Mouse (Mus musculus) MEL (cell line): ENCODE measurements around the gene Mbd3. TPM values are rescaled to one million over a fixed set of nuclear protein-coding genes. Genes with fewer than 3 reads are reported as not detected.
A peak's percentile ranks its signal among the peaks of the same experiment; 100 is the strongest.

Experiments
- DNase-seq: peaks from one replicate; pipeline ENCODE4 v3.0.0; 2011; ENCODE audit warnings: low read depth, low spot score
- H3K27ac ChIP-seq: 2 replicates; pipeline ENCODE4 v1.5.1; 2012; ENCODE audit warnings: low read depth, mild to moderate bottlenecking, control low read depth, low read length, moderate library complexity; ENCODE audit not compliant: control insufficient read depth
- H3K27me3 ChIP-seq, 2 experiments: fragments of 150-350 bp in 1 of 2; sonication (generic) in 1 of 2; 2 replicates each; pipeline ENCODE4 v1.6.1; 2012; ENCODE audit warnings: low read length in 2 of 2, mild to moderate bottlenecking in 2 of 2, improper control_type of control experiment in 1 of 2, moderate library complexity in 1 of 2; ENCODE audit not compliant: insufficient read depth in 2 of 2, control insufficient read depth in 1 of 2
- H3K36me3 ChIP-seq, 2 experiments: 2 replicates each; pipeline ENCODE4 v1.6.1; 2012 to 2014; ENCODE audit warnings: low read length in 2 of 2, improper control_type of control experiment in 1 of 2, inconsistent platforms in 1 of 2, mild to moderate bottlenecking in 1 of 2; ENCODE audit not compliant: insufficient read depth in 2 of 2, control insufficient read depth in 1 of 2
- H3K4me1 ChIP-seq, 2 experiments: fragments of 150-350 bp in 1 of 2; sonication (generic) in 1 of 2; 2 replicates each; pipeline ENCODE4 v1.6.1; 2012; ENCODE audit warnings: low read length in 2 of 2, improper control_type of control experiment in 1 of 2, mild to moderate bottlenecking in 1 of 2; ENCODE audit not compliant: insufficient read depth in 2 of 2, control insufficient read depth in 1 of 2
- H3K4me3 ChIP-seq, 2 experiments: fragments of 150-350 bp in 1 of 2; sonication (generic) in 1 of 2; 2 replicates each; pipeline ENCODE4 v1.5.1; 2012; ENCODE audit warnings: low read depth in 2 of 2, low read length in 2 of 2, mild to moderate bottlenecking in 2 of 2, moderate library complexity in 2 of 2, control low read depth in 1 of 2, improper control_type of control experiment in 1 of 2; ENCODE audit not compliant: control insufficient read depth in 1 of 2, insufficient read depth in 1 of 2
- H3K79me2 ChIP-seq: 2 replicates; pipeline ENCODE4 v1.6.1; 2012; ENCODE audit warnings: mild to moderate bottlenecking, low read length, moderate library complexity; ENCODE audit not compliant: control insufficient read depth, poor library complexity, insufficient read depth
- H3K9ac ChIP-seq: 2 replicates; pipeline ENCODE4 v1.6.1; 2012; ENCODE audit warnings: low read depth, mild to moderate bottlenecking, control low read depth, low read length, moderate library complexity; ENCODE audit not compliant: control insufficient read depth, poor library complexity, severe bottlenecking
- H3K9me3 ChIP-seq: fragments of 150-350 bp; sonication (generic); replicated peaks from 2 replicates; pipeline ENCODE4 v1.6.1; 2012; ENCODE audit warnings: mild to moderate bottlenecking, low read length, improper control_type of control experiment, moderate library complexity; ENCODE audit not compliant: insufficient read depth
- CHD2 ChIP-seq: IDR thresholded peaks from 2 replicates; pipeline ENCODE4 v1.6.1; 2011; ENCODE audit warnings: low read length, improper control_type of control experiment
- CTCF ChIP-seq, 3 experiments: IDR thresholded peaks in 2 of 3; conservative IDR thresholded peaks in 1 of 3; 2 replicates each; pipeline ENCODE4 v1.5.1; 2011 to 2012; ENCODE audit warnings: low read length in 3 of 3, low read depth in 2 of 3, mild to moderate bottlenecking in 2 of 3, improper control_type of control experiment in 1 of 3, inconsistent platforms in 1 of 3, mixed read lengths in 1 of 3, moderate library complexity in 1 of 3; ENCODE audit not compliant: control insufficient read depth in 1 of 3, insufficient read depth in 1 of 3, poor library complexity in 1 of 3, severe bottlenecking in 1 of 3
- GATA1 ChIP-seq: IDR thresholded peaks from 2 replicates; pipeline ENCODE4 v1.6.1; 2011; ENCODE audit warnings: low read depth, low read length, improper control_type of control experiment
- KAT2A ChIP-seq: conservative IDR thresholded peaks from 2 replicates; pipeline ENCODE4 v1.6.1; 2012; ENCODE audit warnings: low read depth, low read length, improper control_type of control experiment, inconsistent platforms
- MAX ChIP-seq: IDR thresholded peaks from 2 replicates; pipeline ENCODE4 v1.6.1; 2011; ENCODE audit warnings: low read length, improper control_type of control experiment
- MXI1 ChIP-seq: IDR thresholded peaks from 2 replicates; pipeline ENCODE4 v1.6.1; 2011; ENCODE audit warnings: mild to moderate bottlenecking, low read depth, low read length, improper control_type of control experiment
- NELFE ChIP-seq: IDR thresholded peaks from 2 replicates; pipeline ENCODE4 v1.6.1; 2011; ENCODE audit warnings: low read depth, low read length, improper control_type of control experiment
- NRF1 ChIP-seq: IDR thresholded peaks from 2 replicates; pipeline ENCODE4 v1.6.1; 2014; ENCODE audit warnings: low read depth, mild to moderate bottlenecking, inconsistent platforms, low read length, improper control_type of control experiment, moderate library complexity; ENCODE audit not compliant: poor library complexity, insufficient read depth, severe bottlenecking
- POLR2AphosphoS5 ChIP-seq: IDR thresholded peaks from 2 replicates; pipeline ENCODE4 v1.6.1; 2012; ENCODE audit warnings: low read depth, borderline replicate concordance, mild to moderate bottlenecking, inconsistent platforms, low read length, moderate library complexity, mixed read lengths
- RCOR1 ChIP-seq: IDR thresholded peaks from 2 replicates; pipeline ENCODE4 v1.6.1; 2012; ENCODE audit warnings: low read depth, mild to moderate bottlenecking, inconsistent platforms, low read length, improper control_type of control experiment
- SIN3A ChIP-seq: IDR thresholded peaks from 2 replicates; pipeline ENCODE4 v1.6.1; 2012; ENCODE audit warnings: low read length, improper control_type of control experiment, inconsistent platforms
- SMC3 ChIP-seq: IDR thresholded peaks from 2 replicates; pipeline ENCODE4 v1.6.1; 2011; ENCODE audit warnings: low read depth, low read length, improper control_type of control experiment
- TAL1 ChIP-seq: IDR thresholded peaks from 2 replicates; pipeline ENCODE4 v1.6.1; 2012; ENCODE audit warnings: mild to moderate bottlenecking, inconsistent platforms, low read length, moderate library complexity, mixed read lengths
- UBTF ChIP-seq: IDR thresholded peaks from 2 replicates; pipeline ENCODE4 v1.6.1; 2012; ENCODE audit warnings: low read depth, mild to moderate bottlenecking, inconsistent platforms, low read length, improper control_type of control experiment, moderate library complexity, borderline replicate concordance; ENCODE audit not compliant: insufficient read depth
- USF2 ChIP-seq, 2 experiments: IDR thresholded peaks; 2 replicates each; pipeline ENCODE4 v1.6.1; 2011 to 2012; ENCODE audit warnings: improper control_type of control experiment in 2 of 2, low read length in 2 of 2, borderline replicate concordance in 1 of 2, inconsistent platforms in 1 of 2, low read depth in 1 of 2, mild to moderate bottlenecking in 1 of 2; ENCODE audit not compliant: insufficient read depth in 1 of 2
- ZC3H11A ChIP-seq: IDR thresholded peaks from 2 replicates; pipeline ENCODE4 v1.6.1; 2012; ENCODE audit warnings: low read depth, mild to moderate bottlenecking, inconsistent platforms, low read length, improper control_type of control experiment
- polyA plus RNA-seq, 2 experiments: library from polyadenylated mRNA; stranded (reverse) in 1 of 2; unstranded in 1 of 2; fragments of >175 nt in 1 of 2; fragments of >200 nt in 1 of 2; gene quantifications; 2 replicates each; pipeline versions ENCODE4 v1.2.1 to v1.2.4; 2012; ENCODE audit warnings: low replicate concordance in 2 of 2, low read depth in 1 of 2; ENCODE audit not compliant: insufficient read length in 2 of 2, insufficient read depth in 1 of 2, missing spikeins in 1 of 2
- total RNA-seq: library from RNA; depleted of rRNA; stranded (reverse); fragments of 300-350 nt; gene quantifications from 2 replicates; pipeline ENCODE4 v1.2.3, GENCODE M21; 2012

The Mbd3 gene
- total and polyA plus RNA-seq, 3 experiments: 81.4 to 289 TPM; not detected in 1

GRCm38 (mm10) chr10:80425041-80425440 lies 25.7 kb upstream of the Mbd3 start:
- H3K9me3 ChIP-seq: no peaks in the 10 kb centered on the region
- no peaks in the 10 kb centered on the region for H3K27me3 ChIP-seq
- TF ChIP-seq SMC3: peak; percentile 20; the same call in 1 of the 2 replicates
- TF ChIP-seq CTCF (IDR thresholded peaks at IDR 0.05 in 2 of 3, conservative IDR thresholded peaks at IDR 0.05 in 1 of 3; ENCODE audit: control insufficient read depth in 1 of 3, insufficient read depth in 1 of 3, low read depth in 2 of 3, low read length in 3 of 3, poor library complexity in 1 of 3, severe bottlenecking in 1 of 3): peak in 2 of 3 experiments; percentile 46; a peak in 4 of 6 replicates
- TF ChIP-seq SIN3A: no peak
- TF ChIP-seq, all 39 proteins: peak for 2
- Histone ChIP-seq H3K36me3 (peaks cover 9 to 35% of the 10 kb centered on the region in 2 experiments), H3K4me1 (peaks cover 23 to 43% of the 10 kb centered on the region in 2 experiments), H3K79me2 (peaks cover 4% of the 10 kb centered on the region), H3K9ac (no peak overlapping the region), H3K27ac (no peak overlapping the region), H3K4me3 (no peak overlapping the region)
- peak; percentile 52 for DNase-seq

- Histone ChIP-seq H3K4me1 (peaks cover 23 to 55% of the 10 kb centered on the region in 2 experiments), H3K79me2 (peaks cover 4% of the 10 kb centered on the region), H3K27me3 (no peaks in the 10 kb centered on the region), H3K9me3 (no peaks in the 10 kb centered on the region), H3K4me3 (no peak overlapping the region), H3K9ac (0 out of 2 replicates have a peak overlapping the region, but pooled peaks have one; percentile 13), H3K36me3 (peaks cover 12 to 43% of the 10 kb centered on the region in 2 experiments), H3K27ac (peak overlapping the region; percentile 93; the same call in 1 of the 2 replicates)
- TF ChIP-seq NELFE (no peak), KAT2A (no peak), TAL1 (no peak), UBTF (no peak), NRF1 (no peak), MXI1 (no peak), MAX (no peak), USF2 (IDR thresholded peaks at IDR 0.05; ENCODE audit: borderline replicate concordance in 1 of 2, insufficient read depth in 1 of 2, low read depth in 1 of 2, low read length in 2 of 2) (no peak), ZC3H11A (no peak), POLR2AphosphoS5 (no peak), CHD2 (no peak), RCOR1 (no peak), SIN3A (no peak), GATA1 (no peak)
- peak; percentile 80 for DNase-seq
Measured at GRCm38 (mm10) chr10:80423562-80423961, 24.2 kb upstream of the Mbd3 start.
